Mouse (Mus musculus) neural tube, embryonic 12.5 days (tissue): ENCODE measurements at regions not wholly inside any gene's neighbourhood (a gene's known extent, or its start where the extent isn't known, plus 50 kb on each side); places are given as distances from the start of the nearest gene placed in this dataset.
A peak's percentile ranks its signal among the peaks of the same experiment; 100 is the strongest.

ENCODE experiments used
- ATAC-seq: fragments of 200-750 bp; cut with Nextera tagmentation; 2 replicates; pipeline ENCODE4 v1.8.0; 2017; ENCODE audit warnings: low read depth, mild to moderate bottlenecking, moderate TSS enrichment, moderate library complexity; ENCODE audit not compliant: low FRiP score
- H3K27ac ChIP-seq: fragments of 300-500 bp; sonication (generic); 2 replicates; pipeline ENCODE4 v1.5.1; 2016
- H3K27me3 ChIP-seq: fragments of 300-500 bp; sonication (generic); replicated peaks from 2 replicates; pipeline ENCODE4 v1.6.1; 2016; ENCODE audit warnings: mild to moderate bottlenecking
- H3K36me3 ChIP-seq: fragments of 300-500 bp; sonication (generic); 2 replicates; pipeline ENCODE4 v1.6.1; 2016; ENCODE audit warnings: mild to moderate bottlenecking
- H3K4me1 ChIP-seq: fragments of 300-500 bp; sonication (generic); 2 replicates; pipeline ENCODE4 v1.6.1; 2016
- H3K4me2 ChIP-seq: fragments of 300-500 bp; sonication (generic); replicated peaks from 2 replicates; pipeline ENCODE4 v1.6.1; 2016; ENCODE audit warnings: mild to moderate bottlenecking
- H3K4me3 ChIP-seq: fragments of 300-500 bp; sonication (generic); 2 replicates; pipeline ENCODE4 v1.5.1; 2016
- H3K9ac ChIP-seq: fragments of 300-500 bp; sonication (generic); 2 replicates; pipeline ENCODE4 v1.6.1; 2016; ENCODE audit warnings: mild to moderate bottlenecking
- H3K9me3 ChIP-seq: fragments of 300-500 bp; sonication (generic); 2 replicates; pipeline ENCODE4 v1.6.1; 2016; ENCODE audit warnings: mild to moderate bottlenecking
- WGBS: fragments of 180-500 bp; shearing (Covaris S2); methylation state at CpG from one replicate; pipeline ENCODE4 v1.1.7; 2016; 5-methylcytosine and 5-hydroxymethylcytosine counted together

- Histone ChIP-seq H3K27ac (no peak overlapping the region), H3K9me3 (no peaks in the 10 kb centered on the region), H3K4me2 (no peak overlapping the region), H3K9ac (no peak overlapping the region), H3K4me1 (no peaks in the 10 kb centered on the region), H3K27me3 (peaks cover 22% of the 10 kb centered on the region), H3K36me3 (no peaks in the 10 kb centered on the region), H3K4me3 (no peak overlapping the region)
- no peak for ATAC-seq
- WGBS = 68% methylated on average over 2 of the region's 2 CpGs
These were observed 80.6 kb downstream of the Fam53a start for GRCm38 (mm10) chr5:33548800-33549199.

DNA sequence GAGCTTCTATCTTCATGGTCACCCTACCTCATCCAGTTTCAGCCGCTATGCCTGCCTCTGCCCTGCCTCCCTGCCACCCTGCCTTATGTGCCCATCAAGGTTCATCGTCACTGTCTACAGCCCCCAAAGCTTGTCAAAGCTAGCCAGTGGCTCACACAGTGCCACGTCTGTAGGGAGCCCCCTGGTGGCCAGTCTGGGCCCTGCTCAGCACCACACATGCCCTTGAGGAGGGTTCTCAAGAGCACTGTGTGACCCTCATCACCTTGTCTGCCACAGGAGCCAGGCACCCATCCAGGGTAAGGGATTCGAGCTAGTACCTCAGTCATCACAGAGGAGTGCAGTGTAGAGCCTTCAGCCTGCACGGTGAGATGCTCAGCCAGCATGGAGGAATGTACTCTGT lies 86.1 kb downstream of the Fam53a start:
- WGBS = 17% methylated on average over 5 of the region's 5 CpGs
- ATAC-seq = peak; percentile 39; the same call in 1 of the 2 replicates

DNA sequence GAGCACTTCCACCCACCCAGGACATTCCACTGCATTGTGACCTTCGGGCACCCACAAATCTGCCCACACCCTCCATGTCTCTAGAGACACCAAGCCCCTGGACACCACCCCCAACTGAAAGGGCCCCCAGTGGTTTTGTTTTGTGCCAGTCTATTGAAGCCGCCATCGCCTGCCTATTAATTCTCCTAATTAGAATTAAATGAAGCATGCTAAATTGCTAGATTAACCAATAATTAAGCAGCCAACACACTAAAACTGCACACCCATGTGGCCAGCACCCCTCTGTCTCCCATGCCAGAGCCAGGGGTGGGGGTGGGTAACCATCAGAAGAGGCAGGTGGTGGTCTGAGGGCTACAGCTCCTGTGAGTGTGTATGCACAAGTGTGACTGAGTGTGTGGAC lies 86.8 kb downstream of the Fam53a start:
- no peak overlapping the region for H3K9ac ChIP-seq
- no peak overlapping the region for H3K4me2 ChIP-seq
- peak; percentile 45; the same call in 1 of the 2 replicates for ATAC-seq
- H3K9me3 ChIP-seq = no peaks in the 10 kb centered on the region
- no peak overlapping the region for H3K4me3 ChIP-seq
- 59% methylated on average over 3 of the region's 3 CpGs for WGBS
- H3K27ac ChIP-seq = no peak overlapping the region
- H3K27me3 ChIP-seq = peaks cover 56% of the 10 kb centered on the region
- no peaks in the 10 kb centered on the region for H3K36me3 ChIP-seq
- H3K4me1 ChIP-seq = peaks cover 21% of the 10 kb centered on the region

More for the DNA sequence above, 86.1 kb downstream of the Fam53a start:
- Histone ChIP-seq H3K27me3 (peaks cover 53% of the 10 kb centered on the region), H3K4me2 (no peak overlapping the region), H3K27ac (no peak overlapping the region), H3K9ac (no peak overlapping the region), H3K9me3 (no peaks in the 10 kb centered on the region), H3K4me1 (peaks cover 21% of the 10 kb centered on the region), H3K4me3 (no peak overlapping the region), H3K36me3 (no peaks in the 10 kb centered on the region)

DNA sequence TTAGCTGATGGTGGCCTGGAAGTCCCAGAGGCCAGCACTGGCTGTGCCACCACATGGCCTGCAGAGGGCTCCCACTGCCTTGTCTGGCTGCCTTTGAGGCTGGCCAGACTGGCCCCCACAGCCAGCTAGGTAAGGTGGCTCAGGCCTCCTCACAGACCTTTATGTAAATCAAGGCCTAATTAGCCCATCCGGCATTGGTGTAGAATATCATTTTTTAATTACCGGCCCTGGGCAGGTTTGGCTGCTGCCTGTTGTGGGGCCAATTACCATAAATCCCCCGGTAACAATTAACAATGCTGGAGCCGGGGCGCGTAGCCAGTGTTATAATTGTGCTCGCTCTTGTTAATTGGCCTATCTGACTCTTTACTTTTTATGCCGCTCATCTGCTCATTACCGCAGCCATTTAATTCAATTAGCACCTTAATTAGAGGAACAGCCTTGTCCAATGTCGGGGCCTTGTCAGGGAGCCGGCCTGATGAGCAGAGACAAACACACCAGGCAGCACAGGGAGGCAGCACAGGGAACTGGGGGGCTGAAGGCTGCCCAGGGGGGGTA lies 87.4 kb downstream of the Fam53a start:
- H3K9ac ChIP-seq = no peak overlapping the region
- H3K9me3 ChIP-seq = no peaks in the 10 kb centered on the region
- no peak overlapping the region for H3K4me3 ChIP-seq
- peaks cover 59% of the 10 kb centered on the region for H3K27me3 ChIP-seq
- ATAC-seq = peak; percentile 54
- H3K4me1 ChIP-seq = peaks cover 21% of the 10 kb centered on the region
- no peaks in the 10 kb centered on the region for H3K36me3 ChIP-seq
- no peak overlapping the region for H3K4me2 ChIP-seq
- no peak overlapping the region for H3K27ac ChIP-seq
- WGBS = 36% methylated on average over 11 of the region's 11 CpGs

- Histone ChIP-seq H3K27me3 (peaks cover 64% of the 10 kb centered on the region), H3K27ac (no peak overlapping the region), H3K4me2 (peak overlapping the region; percentile 10), H3K9ac (no peak overlapping the region), H3K36me3 (no peaks in the 10 kb centered on the region), H3K4me1 (peaks cover 22% of the 10 kb centered on the region), H3K4me3 (no peak overlapping the region), H3K9me3 (no peaks in the 10 kb centered on the region)
- 0 out of 2 replicates have a peak, but pooled peaks have one; percentile 15 for ATAC-seq
- WGBS = 38% methylated on average over 23 of the region's 23 CpGs
These were observed 89.2 kb downstream of the Fam53a start for GRCm38 (mm10) chr5:33540259-33540658.

DNA sequence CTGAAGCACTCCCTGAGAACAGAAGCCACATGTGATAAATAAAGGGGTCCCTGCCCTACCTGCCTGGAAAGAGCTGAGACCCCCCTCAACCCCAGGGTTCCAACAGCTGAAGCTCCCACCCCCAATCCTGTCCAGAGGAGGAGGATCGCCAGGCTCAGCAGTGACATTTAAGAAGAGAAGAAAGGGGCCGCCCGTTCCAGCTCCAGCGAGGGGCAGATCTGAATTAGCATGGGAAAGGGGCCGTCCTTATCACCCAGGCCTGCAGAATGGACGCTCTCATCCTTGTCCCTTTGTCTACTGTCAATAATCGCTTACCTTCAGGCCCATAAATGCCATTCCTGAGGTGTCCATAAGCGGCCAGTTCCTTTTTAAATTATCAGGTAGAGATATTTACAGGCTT lies 92.0 kb downstream of the Fam53a start:
- Histone ChIP-seq H3K9ac (no peak overlapping the region), H3K9me3 (no peaks in the 10 kb centered on the region), H3K36me3 (no peaks in the 10 kb centered on the region), H3K27ac (no peak overlapping the region), H3K4me3 (no peak overlapping the region), H3K4me1 (peaks cover 28% of the 10 kb centered on the region), H3K4me2 (no peak overlapping the region), H3K27me3 (peaks cover 79% of the 10 kb centered on the region)
- no peak for ATAC-seq
- 8% methylated on average over 8 of the region's 8 CpGs for WGBS

DNA sequence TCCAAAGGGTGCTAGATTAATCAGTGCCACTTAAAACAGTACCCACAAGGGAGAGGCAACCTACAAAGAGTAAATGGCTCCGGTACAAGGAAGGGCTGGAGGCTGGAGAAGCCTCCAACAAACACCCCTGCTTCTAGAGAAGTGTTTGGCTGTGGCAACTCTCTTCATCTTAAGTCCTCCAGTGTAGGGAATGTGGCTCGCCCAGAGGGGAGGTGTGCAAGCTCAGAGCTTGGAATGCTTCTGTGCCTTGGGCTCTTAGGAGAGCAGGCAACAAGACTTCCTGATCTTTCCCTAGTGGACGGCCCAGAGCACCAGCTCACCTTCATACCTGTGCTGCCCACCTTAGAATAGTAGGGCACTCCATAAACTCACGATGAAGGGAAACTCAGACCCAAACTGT lies 92.4 kb downstream of the Fam53a start:
- H3K9ac ChIP-seq = no peak overlapping the region
- H3K27ac ChIP-seq = no peak overlapping the region
- no peak overlapping the region for H3K4me2 ChIP-seq
- no peak for ATAC-seq
- H3K4me3 ChIP-seq = no peak overlapping the region
- whole genome bisulfite sequencing = 61% methylated on average over 4 of the region's 4 CpGs
- H3K4me1 ChIP-seq = peaks cover 24% of the 10 kb centered on the region
- no peaks in the 10 kb centered on the region for H3K9me3 ChIP-seq
- no peaks in the 10 kb centered on the region for H3K36me3 ChIP-seq
- H3K27me3 ChIP-seq = peaks cover 81% of the 10 kb centered on the region

GRCm38 (mm10) chr5:33536261-33536660 lies 93.2 kb downstream of the Fam53a start:
- peaks cover 81% of the 10 kb centered on the region for H3K27me3 ChIP-seq
- H3K9me3 ChIP-seq = no peaks in the 10 kb centered on the region
- no peak overlapping the region for H3K4me2 ChIP-seq
- H3K4me1 ChIP-seq = peaks cover 22% of the 10 kb centered on the region
- H3K27ac ChIP-seq = no peak overlapping the region
- no peaks in the 10 kb centered on the region for H3K36me3 ChIP-seq
- H3K4me3 ChIP-seq = no peak overlapping the region
- H3K9ac ChIP-seq = no peak overlapping the region
- no peak for ATAC-seq
- 72% methylated on average over 4 of the region's 4 CpGs for WGBS

GRCm38 (mm10) chr5:33535145-33536010 lies 94.1 kb downstream of the Fam53a start:
- peak overlapping the region; percentile 50 for H3K4me2 ChIP-seq
- H3K27me3 ChIP-seq = peaks cover 72% of the 10 kb centered on the region
- H3K9ac ChIP-seq = no peak overlapping the region
- H3K27ac ChIP-seq = no peak overlapping the region
- no peak overlapping the region for H3K4me3 ChIP-seq
- peaks cover 19% of the 10 kb centered on the region for H3K4me1 ChIP-seq
- WGBS = 7% methylated on average over 21 of the region's 21 CpGs
- H3K9me3 ChIP-seq = no peaks in the 10 kb centered on the region
- no peaks in the 10 kb centered on the region for H3K36me3 ChIP-seq
- no peak for ATAC-seq

- no peaks in the 10 kb centered on the region for H3K9me3 ChIP-seq
- ATAC-seq = peak; percentile 18; the same call in 1 of the 2 replicates
- peaks cover 21% of the 10 kb centered on the region for H3K4me1 ChIP-seq
- peak overlapping the region; percentile 16; the same call in 1 of the 2 replicates for H3K4me3 ChIP-seq
- no peak overlapping the region for H3K27ac ChIP-seq
- peaks cover 67% of the 10 kb centered on the region for H3K27me3 ChIP-seq
- H3K36me3 ChIP-seq = no peaks in the 10 kb centered on the region
- H3K4me2 ChIP-seq = peak overlapping the region; percentile 50
- 2% methylated on average over 13 of the region's 13 CpGs for WGBS
- no peak overlapping the region for H3K9ac ChIP-seq
These were observed 95.1 kb downstream of the Fam53a start for GRCm38 (mm10) chr5:33534345-33534744.

- ATAC-seq = no peak
- Histone ChIP-seq H3K27me3 (peaks cover 56% of the 10 kb centered on the region), H3K4me1 (peaks cover 31% of the 10 kb centered on the region)
These were observed 96.2 kb downstream of the Fam53a start for GRCm38 (mm10) chr5:33533185-33533584.

DNA sequence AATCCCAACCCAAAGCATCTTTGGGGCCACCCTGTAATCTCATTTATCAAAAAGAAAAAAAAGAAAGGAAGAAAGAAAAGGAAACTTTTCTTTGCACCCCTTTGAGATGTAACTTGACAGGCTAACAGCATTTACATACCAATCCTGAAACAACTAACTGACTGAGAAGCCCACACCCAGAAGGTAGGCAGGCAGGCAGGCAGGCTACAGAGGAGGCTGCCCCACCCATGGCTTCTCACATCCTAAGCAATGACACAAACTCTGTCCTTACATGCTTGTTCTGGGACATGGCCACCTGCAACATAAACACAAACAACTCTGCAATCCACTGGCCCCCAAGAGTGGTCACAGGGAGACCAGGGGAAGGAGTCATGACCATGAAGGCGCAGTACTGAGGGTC lies 97.5 kb upstream of the Nkx1-1 start:
- peaks cover 31% of the 10 kb centered on the region for H3K4me1 ChIP-seq

More at GRCm38 (mm10) chr5:33533185-33533584, 96.2 kb downstream of the Fam53a start:
- Histone ChIP-seq H3K9me3 (no peaks in the 10 kb centered on the region), H3K36me3 (no peaks in the 10 kb centered on the region), H3K27ac (no peak overlapping the region), H3K4me3 (no peak overlapping the region), H3K4me2 (no peak overlapping the region), H3K9ac (no peak overlapping the region)
- WGBS = 85% methylated on average over 4 of the region's 4 CpGs

More for the DNA sequence above, 97.5 kb upstream of the Nkx1-1 start:
- no peak overlapping the region for H3K9ac ChIP-seq
- H3K9me3 ChIP-seq = no peaks in the 10 kb centered on the region
- no peaks in the 10 kb centered on the region for H3K36me3 ChIP-seq
- ATAC-seq = no peak
- no peak overlapping the region for H3K4me3 ChIP-seq
- 96% methylated on average over 1 of the region's 1 CpGs for WGBS
- H3K27ac ChIP-seq = no peak overlapping the region
- no peak overlapping the region for H3K4me2 ChIP-seq
- H3K27me3 ChIP-seq = peaks cover 49% of the 10 kb centered on the region
